Mouse (Mus musculus): ENCODE data around the gene Cldn7. TPM values are rescaled to one million over a fixed set of nuclear protein-coding genes. Genes with fewer than 3 reads are reported as not detected.
"Not testable (repeated sequence)": the region's sequence is repeated elsewhere in the genome, so short reads cannot be mapped to it uniquely, and the experiment has no call there.

The Cldn7 gene
- polyA plus RNA-seq, 1 experiment: not detected

GRCm38 (mm10) chr11:70015677-70016076 lies 51.1 kb downstream of the Cldn7 start:
- Histone ChIP-seq H3K27ac (ENCODE audit: insufficient read depth, low read length) (no peak overlapping the region), H3K4me1 (ENCODE audit: control insufficient read depth, insufficient read depth, low read length) (peaks cover 4% of the 10 kb centered on the region; the same call in 1 of the 2 replicates), H3K4me3 (ENCODE audit: insufficient read depth, low read length) (peak overlapping the region; percentile 68; the same call in 1 of the 2 replicates)
- TF ChIP-seq CTCF (IDR thresholded peaks at IDR 0.05; ENCODE audit: extremely low read depth, insufficient read depth, low read length) (no peak), POLR2A (IDR thresholded peaks at IDR 0.05; ENCODE audit: extremely low read depth, insufficient read depth, low read length) (no peak)

GRCm38 (mm10) chr11:70016177-70016576 lies 51.6 kb downstream of the Cldn7 start:
- not testable (repeated sequence) for H3K4me3 ChIP-seq (ENCODE audit: insufficient read depth, low read length); H3K27ac ChIP-seq (ENCODE audit: insufficient read depth, low read length); H3K4me1 ChIP-seq (ENCODE audit: control insufficient read depth, insufficient read depth, low read length)

- TF ChIP-seq CTCF (IDR thresholded peaks at IDR 0.05; ENCODE audit: extremely low read depth, insufficient read depth, low read length) (no peak), POLR2A (IDR thresholded peaks at IDR 0.05; ENCODE audit: extremely low read depth, insufficient read depth, low read length) (no peak)
- H3K4me1 ChIP-seq (ENCODE audit: control insufficient read depth, insufficient read depth, low read length): peaks cover 4% of the 10 kb centered on the region; the same call in 1 of the 2 replicates
Measured at GRCm38 (mm10) chr11:70016669-70017068, 52.1 kb downstream of the Cldn7 start, which contains the start of gene Dlg4. Dlg4 (plus strand) TSS chr11:70016942.

GRCm38 (mm10) chr11:70017199-70017767 lies 52.7 kb downstream of the Cldn7 start:
- TF ChIP-seq POLR2A (IDR thresholded peaks at IDR 0.05; ENCODE audit: extremely low read depth, insufficient read depth, low read length): no peak
- TF ChIP-seq CTCF (IDR thresholded peaks at IDR 0.05; ENCODE audit: extremely low read depth, insufficient read depth, low read length): no peak
- Histone ChIP-seq H3K4me3 (ENCODE audit: insufficient read depth, low read length) (peak overlapping the region; percentile 34; the same call in 1 of the 2 replicates), H3K27ac (ENCODE audit: insufficient read depth, low read length) (0 out of 2 replicates have a peak overlapping the region, but pooled peaks have one; percentile 13), H3K4me1 (ENCODE audit: control insufficient read depth, insufficient read depth, low read length) (peaks cover 4% of the 10 kb centered on the region; the same call in 1 of the 2 replicates)

More at GRCm38 (mm10) chr11:70016669-70017068, 52.1 kb downstream of the Cldn7 start, which contains the start of gene Dlg4:
- Histone ChIP-seq H3K27ac (ENCODE audit: insufficient read depth, low read length) (peak within 1 kb of the TSS; percentile 13; the same call in 1 of the 2 replicates), H3K4me3 (ENCODE audit: insufficient read depth, low read length) (peak within 1 kb of the TSS; percentile 34)

Other genes starting within 250 kb of the Cldn7 start
- 21.7 and 23.2 TPM in 2 replicates for gene Polr2a, start 206.1 kb upstream of the Cldn7 start, polyA plus RNA-seq (2012; rRNA removed)
- 0.06 TPM in 1 of 2 replicates, not detected in the other for gene Slc35g3, start 202.8 kb upstream of the Cldn7 start, polyA plus RNA-seq (2012; rRNA removed)
- 56.7 and 58.2 TPM in 2 replicates for gene Zbtb4, start 198.9 kb upstream of the Cldn7 start, polyA plus RNA-seq (2012; rRNA removed)
- gene Chrnb1, start 168.8 kb upstream of the Cldn7 start, polyA plus RNA-seq (2012; rRNA removed): 1.4 and 2.1 TPM in 2 replicates
- 17.3 and 17.6 TPM in 2 replicates for gene Fgf11, start 162.9 kb upstream of the Cldn7 start, polyA plus RNA-seq (2012; rRNA removed)
- gene Tmem102, start 159.2 kb upstream of the Cldn7 start, polyA plus RNA-seq (2012; rRNA removed): 0.06 TPM in 1 of 2 replicates, not detected in the other
- gene Gm39566, start 149.5 kb upstream of the Cldn7 start, polyA plus RNA-seq (2012; rRNA removed): not detected in 2 replicates
- gene Spem2, start 146.3 kb upstream of the Cldn7 start, polyA plus RNA-seq (2012; rRNA removed): not detected in 2 replicates
- 0.10 and 0.15 TPM in 2 replicates for gene Spem1, start 142.6 kb upstream of the Cldn7 start, polyA plus RNA-seq (2012; rRNA removed)
- gene Nlgn2, start 127.0 kb upstream of the Cldn7 start, polyA plus RNA-seq (2012; rRNA removed): 112 and 116 TPM in 2 replicates
- 234 and 244 TPM in 2 replicates for gene Tmem256, start 126.3 kb upstream of the Cldn7 start, polyA plus RNA-seq (2012; rRNA removed)
- gene Plscr3, start 118.4 kb upstream of the Cldn7 start, polyA plus RNA-seq (2012; rRNA removed): 35.3 and 36.5 TPM in 2 replicates
- 0.08 and 0.25 TPM in 2 replicates for gene Tnk1, start 106.0 kb upstream of the Cldn7 start, polyA plus RNA-seq (2012; rRNA removed)
- gene Tmem95, start 86.8 kb upstream of the Cldn7 start, polyA plus RNA-seq (2012; rRNA removed): not detected in 2 replicates
- 1.5 and 1.7 TPM in 2 replicates for gene Kctd11, start 83.4 kb upstream of the Cldn7 start, polyA plus RNA-seq (2012; rRNA removed)
- gene Acap1, start 69.2 kb upstream of the Cldn7 start, polyA plus RNA-seq (2012; rRNA removed): 0.13 and 0.26 TPM in 2 replicates
- gene 2810408A11Rik, start 63.8 kb upstream of the Cldn7 start, polyA plus RNA-seq (2012; rRNA removed): 0.19 and 0.38 TPM in 2 replicates
- 98.3 and 107 TPM in 2 replicates for gene Neurl4, start 63.7 kb upstream of the Cldn7 start, polyA plus RNA-seq (2012; rRNA removed)
- 53.5 and 55.2 TPM in 2 replicates for gene Gps2, start 50.9 kb upstream of the Cldn7 start, polyA plus RNA-seq (2012; rRNA removed)
- 577 and 581 TPM in 2 replicates for gene Eif5a, start 42.8 kb upstream of the Cldn7 start, polyA plus RNA-seq (2012; rRNA removed)
- 18.1 and 21.1 TPM in 2 replicates for gene Ybx2, start 29.0 kb upstream of the Cldn7 start, polyA plus RNA-seq (2012; rRNA removed)
- gene Slc2a4, start 16.6 kb upstream of the Cldn7 start, polyA plus RNA-seq (2012; rRNA removed): 1.5 and 1.7 TPM in 2 replicates
- gene Ctdnep1, start 16.4 kb downstream of the Cldn7 start, polyA plus RNA-seq (2012; rRNA removed): 121 and 139 TPM in 2 replicates
- gene Elp5, start 17.7 kb downstream of the Cldn7 start, polyA plus RNA-seq (2012; rRNA removed): 121 and 126 TPM in 2 replicates
- gene Gabarap, start 26.4 kb downstream of the Cldn7 start, polyA plus RNA-seq (2012; rRNA removed): 330 and 334 TPM in 2 replicates
- gene Phf23, start 31.0 kb downstream of the Cldn7 start, polyA plus RNA-seq (2012; rRNA removed): 37.6 and 38.2 TPM in 2 replicates
- gene Dvl2, start 35.8 kb downstream of the Cldn7 start, polyA plus RNA-seq (2012; rRNA removed): 26.9 and 30.4 TPM in 2 replicates
- 66.5 and 71.6 TPM in 2 replicates for gene Acadvl, start 50.6 kb downstream of the Cldn7 start, polyA plus RNA-seq (2012; rRNA removed)
- 816 and 828 TPM in 2 replicates for gene Dlg4, start 52.2 kb downstream of the Cldn7 start, polyA plus RNA-seq (2012; rRNA removed)
- gene Asgr1, start 89.3 kb downstream of the Cldn7 start, polyA plus RNA-seq (2012; rRNA removed): 2.3 and 3.5 TPM in 2 replicates
- 0.23 TPM in 2 replicates for gene Asgr2, start 127.9 kb downstream of the Cldn7 start, polyA plus RNA-seq (2012; rRNA removed)
- 0.63 and 0.95 TPM in 2 replicates for gene Mgl2, start 165.6 kb downstream of the Cldn7 start, polyA plus RNA-seq (2012; rRNA removed)
- 1.1 and 1.6 TPM in 2 replicates for gene Clec10a, start 191.4 kb downstream of the Cldn7 start, polyA plus RNA-seq (2012; rRNA removed)
- gene Slc16a11, start 248.0 kb downstream of the Cldn7 start, polyA plus RNA-seq (2012; rRNA removed): 57.4 and 62.1 TPM in 2 replicates